Mouse (Mus musculus): ENCODE measurements around the gene Sprr2k.
"Not testable (repeated sequence)": the region's sequence is repeated elsewhere in the genome, so short reads cannot be mapped to it uniquely, and the experiment has no call there.

Sprr2k gene

DNA sequence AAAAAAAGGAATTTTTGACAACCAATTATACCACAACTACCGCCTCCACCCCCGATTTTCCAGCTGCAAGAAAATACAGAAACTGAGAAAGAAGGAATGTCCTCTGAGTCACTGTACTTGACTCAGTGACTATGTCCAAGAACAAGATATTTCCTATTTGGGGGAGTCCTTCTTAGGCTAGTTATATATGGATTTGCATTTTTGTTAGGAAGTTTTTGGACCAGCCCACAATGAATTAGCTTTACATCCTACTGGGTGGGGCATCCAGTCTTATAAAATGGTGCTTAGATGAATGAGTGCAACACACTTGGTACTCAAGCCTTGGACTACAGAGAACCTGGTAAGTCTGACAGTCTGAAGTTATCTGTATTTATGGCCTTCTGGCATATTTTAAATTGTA is at the start of gene Sprr2k:
Gene Sprr2k, plus strand, starts transcription at position 301 of the 400 bp plus-strand sequence.
- DNase-seq (ENCODE audit: low spot score): no peak

DNA sequence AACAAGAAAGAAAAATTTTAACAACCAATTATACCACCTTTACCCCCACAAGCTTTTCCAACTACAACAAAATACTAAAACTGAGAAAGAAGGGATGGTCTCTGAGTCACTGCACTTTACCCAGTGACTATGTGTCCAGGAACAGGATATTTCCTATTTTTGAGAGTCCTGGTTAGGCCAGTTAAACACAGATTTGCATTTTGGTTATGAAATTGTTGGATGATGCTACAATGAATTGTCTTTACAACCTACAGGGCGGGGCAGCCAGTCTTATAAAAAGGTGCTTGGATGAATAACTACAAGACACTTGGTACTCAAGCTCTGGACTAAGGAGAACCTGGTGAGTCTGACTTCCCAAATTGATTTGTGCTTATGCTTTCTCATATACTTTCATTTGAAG is 47.0 kb upstream of the Sprr2k start, which contains the start of gene Sprr2h:
Gene Sprr2h, plus strand, starts transcription at position 301 of the 400 bp plus-strand sequence.
- no peak for DNase-seq (ENCODE audit: low spot score)

DNA sequence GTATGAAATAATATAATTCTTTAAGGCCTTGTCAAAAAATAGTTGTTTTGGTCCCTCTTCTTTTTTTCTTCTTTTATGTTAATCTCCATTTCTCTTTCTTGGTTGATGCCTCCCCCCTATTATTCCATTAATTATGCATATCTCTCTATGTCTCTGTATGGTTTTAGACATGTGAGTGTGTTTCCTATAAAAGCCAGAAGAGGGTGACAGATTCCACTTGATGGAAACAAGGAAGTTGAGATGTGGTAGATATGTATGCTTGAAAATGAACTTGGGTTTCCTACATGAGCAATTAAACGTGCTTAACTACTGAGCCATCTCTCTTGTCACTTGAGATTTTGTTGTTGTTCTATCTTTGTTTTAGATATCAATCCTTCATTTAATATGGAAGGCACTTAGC is 38.1 kb upstream of the Sprr2k start:
- DNase-seq (ENCODE audit: low spot score): no peak

DNA sequence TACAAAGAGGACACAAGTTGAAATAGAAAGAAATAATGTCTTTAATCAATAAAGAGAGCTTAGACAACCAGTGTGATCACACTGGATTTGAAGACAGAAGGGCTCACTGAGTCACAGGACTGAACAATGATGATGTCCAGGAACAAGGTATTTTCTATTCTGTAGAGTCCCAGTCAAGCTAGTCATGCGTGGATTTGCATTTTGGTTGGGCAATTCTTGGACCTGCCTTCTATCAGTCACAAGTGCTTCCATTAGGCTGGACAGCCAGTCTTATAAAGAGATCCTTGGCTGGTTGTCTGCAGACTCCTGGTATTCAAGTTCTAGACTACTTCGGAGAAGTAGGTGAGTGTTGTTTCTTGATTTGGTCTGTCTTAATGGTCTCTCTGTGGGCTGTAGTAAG is 24.7 kb upstream of the Sprr2k start, which contains the start of gene Sprr2i:
Gene Sprr2i, plus strand, starts transcription at position 301 of the 400 bp plus-strand sequence.
- DNase-seq (ENCODE audit: low spot score): no peak

DNA sequence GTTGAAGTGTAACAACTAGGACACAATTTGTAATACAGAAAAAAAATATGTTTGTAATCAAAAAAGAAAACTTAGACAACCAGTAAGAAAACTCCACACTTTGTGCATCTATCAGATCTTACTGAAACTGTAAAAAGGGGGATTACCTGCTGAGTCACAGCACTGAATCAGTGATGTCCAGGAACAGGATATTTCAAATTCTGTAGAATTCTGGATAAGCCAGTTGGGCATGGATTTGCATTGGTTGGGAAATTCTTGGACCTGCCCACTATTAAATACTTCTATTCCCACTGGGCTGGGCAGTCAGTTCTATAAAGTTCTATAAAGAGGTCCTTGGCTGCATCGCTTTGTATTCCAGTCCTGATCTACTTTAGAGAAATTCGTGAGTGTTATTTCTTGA is 14.6 kb upstream of the Sprr2k start, which contains the start of gene Sprr2j-ps:
Gene Sprr2j-ps, plus strand, starts transcription at position 301 of the 400 bp plus-strand sequence.
- no peak for DNase-seq (ENCODE audit: low spot score)

DNA sequence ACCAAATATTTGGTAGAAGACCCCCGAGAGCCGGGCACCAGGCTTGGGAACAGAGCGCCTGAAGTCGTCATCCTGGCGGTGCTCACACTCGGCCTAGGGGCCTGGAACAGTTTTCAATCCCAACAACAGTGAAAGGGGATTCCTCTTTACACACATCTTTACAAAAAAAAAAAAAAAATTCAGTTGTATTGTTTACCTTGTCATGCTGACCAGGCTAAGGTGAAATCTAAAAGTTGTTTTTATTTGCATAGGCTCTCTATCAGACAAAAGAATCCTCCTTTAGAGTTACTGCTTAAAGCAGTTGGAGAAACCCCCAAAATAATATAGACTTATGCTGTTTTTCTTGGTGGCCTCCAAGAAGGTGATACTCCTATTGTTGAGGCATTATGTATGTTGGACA is 3.1 kb upstream of the Sprr2k start, which contains the start of gene Gm9774:
Gene Gm9774, minus strand, starts transcription at position 101 of the 400 bp plus-strand sequence.
- DNase-seq (ENCODE audit: low spot score): no peak

DNA sequence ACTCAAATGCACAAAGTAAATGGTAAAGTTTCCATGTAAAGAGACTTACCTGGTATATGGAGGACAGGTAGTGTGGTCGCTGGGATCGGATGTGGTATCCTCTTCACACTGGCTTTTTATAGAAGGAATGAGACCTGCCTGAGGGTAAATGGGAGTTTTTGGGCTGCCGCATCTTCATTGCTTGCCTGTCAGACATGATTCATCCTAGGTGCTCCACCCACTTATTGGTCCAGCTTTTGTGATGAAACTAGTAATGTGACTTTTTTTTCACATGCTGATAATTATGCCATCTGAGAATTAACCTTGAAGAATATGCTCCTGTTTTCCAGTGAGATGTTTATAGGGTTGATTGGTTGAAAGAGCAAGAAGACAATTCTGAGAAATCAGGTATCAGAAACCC is 6.3 kb downstream of the Sprr2k start, which contains the start of gene Sprr1b:
Gene Sprr1b, minus strand, starts transcription at position 101 of the 400 bp plus-strand sequence.
- DNase-seq (ENCODE audit: low spot score): no peak

DNA sequence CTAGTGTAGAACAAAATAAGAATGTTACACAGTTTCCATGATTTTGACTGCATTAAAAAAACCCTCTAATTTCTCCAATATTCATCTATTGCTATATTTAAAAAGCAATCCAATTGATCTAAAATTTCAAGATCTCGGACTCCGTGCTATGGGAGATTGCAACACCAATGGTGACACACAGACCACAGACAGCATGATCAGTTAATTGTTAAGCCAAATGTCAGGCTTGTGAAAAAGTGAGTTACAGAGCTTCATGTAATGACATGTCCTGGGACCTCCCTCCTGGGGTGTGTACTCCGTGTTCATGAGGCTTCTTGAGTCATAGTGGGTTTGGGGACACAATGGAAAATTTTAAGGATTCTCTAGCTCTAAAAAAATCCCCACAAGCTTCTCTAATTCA is 7.8 kb downstream of the Sprr2k start:
- no peak for DNase-seq (ENCODE audit: low spot score)

DNA sequence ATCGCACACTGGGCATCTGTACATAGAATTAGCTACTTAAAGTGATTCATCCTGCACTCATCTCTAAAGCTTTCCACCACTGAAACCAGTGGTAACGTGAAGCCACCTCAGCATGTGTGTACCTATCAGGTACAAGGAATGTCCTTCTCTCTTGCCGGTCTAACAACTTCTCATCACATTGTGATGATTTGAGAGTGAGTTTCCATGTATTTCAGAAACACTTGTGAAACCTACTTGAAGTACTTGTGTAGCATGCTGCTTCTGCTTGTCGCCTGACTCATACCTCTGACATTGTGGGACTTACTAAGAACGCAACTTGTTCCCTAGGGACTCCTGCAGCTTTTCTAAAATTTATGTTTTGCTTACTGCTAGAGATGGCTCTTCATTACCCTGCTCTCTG is 22.8 kb downstream of the Sprr2k start:
- DNase-seq (ENCODE audit: low spot score): no peak

DNA sequence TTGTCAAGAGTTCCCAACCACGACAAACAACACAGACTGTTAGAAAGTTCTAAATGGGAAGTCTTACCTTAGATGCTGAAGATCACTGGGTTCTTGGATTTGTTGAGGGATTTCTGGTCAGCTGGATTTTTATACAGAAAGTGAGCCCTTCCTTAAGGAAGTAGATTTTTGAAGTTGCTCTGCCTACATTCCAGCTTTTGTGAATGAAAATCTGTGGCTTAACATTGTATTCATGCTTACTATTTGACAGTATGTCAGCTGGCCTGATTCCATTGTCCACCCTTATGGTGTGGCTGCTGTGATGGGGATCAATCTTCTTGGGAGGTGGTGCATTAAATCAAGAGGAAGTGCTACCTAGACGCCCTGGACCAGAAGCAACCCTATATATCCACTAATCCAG is 26.2 kb downstream of the Sprr2k start, which contains the start of gene Sprr3:
Gene Sprr3, minus strand, starts transcription at position 101 of the 400 bp plus-strand sequence.
- no peak for DNase-seq (ENCODE audit: low spot score)

DNA sequence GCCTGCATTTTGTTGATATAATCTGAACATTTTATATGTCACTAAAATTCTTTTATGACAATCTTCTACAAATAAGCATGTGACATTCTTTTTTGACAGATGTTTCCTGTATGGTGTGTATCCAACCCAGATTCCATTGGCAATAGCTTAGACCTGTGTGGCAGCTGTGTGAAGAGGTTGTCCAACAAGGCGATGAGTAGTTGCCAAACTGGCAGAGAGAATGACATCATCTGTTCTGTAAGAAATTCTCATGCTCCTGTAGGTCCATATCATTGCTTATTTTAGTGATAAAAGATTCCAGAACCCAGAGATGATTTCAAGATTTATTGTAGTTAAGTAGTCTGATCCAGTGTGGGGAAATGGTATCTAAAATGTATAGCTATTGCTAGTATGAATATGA is 34.2 kb downstream of the Sprr2k start:
- DNase-seq (ENCODE audit: low spot score): no peak

DNA sequence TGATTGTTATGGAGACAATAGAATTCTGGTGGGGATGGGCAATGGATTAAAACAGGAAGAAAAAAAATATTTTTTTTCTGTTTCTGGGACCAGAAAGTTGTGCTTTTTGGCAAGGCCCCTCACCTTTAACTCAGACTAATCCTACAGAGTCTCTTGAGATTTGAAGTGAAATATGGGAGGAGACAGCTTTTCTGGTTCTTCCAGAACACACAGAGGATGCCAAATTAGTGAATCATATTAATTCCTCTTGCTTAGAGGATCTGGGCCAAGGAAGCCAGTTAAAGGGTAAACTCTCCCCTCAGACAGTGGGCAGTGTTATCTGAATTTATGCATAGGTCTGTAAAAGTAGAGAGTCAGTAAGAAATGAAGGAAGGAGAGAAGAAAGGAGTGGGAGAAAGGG is 35.0 kb downstream of the Sprr2k start:
- no peak for DNase-seq (ENCODE audit: low spot score)

DNA sequence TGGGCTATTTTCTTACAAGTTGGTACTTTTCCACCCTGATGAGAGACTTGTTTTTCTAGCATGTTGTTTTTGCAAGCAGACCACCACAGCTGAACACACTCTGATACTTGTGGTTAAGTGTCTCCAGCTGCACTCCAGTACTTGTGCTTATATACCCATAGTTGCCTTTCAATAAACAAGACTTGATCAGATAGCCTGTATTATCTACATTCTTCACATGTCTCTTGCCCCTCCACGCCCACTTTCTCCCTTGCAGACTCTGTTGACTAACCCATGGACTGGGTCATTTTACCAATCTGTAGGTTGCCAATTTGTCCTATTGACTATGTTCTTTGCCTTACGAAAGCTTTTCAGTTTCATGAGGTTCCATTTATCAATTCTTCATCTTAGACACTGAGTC is 37.7 kb downstream of the Sprr2k start:
- no peak for DNase-seq (ENCODE audit: low spot score)

DNA sequence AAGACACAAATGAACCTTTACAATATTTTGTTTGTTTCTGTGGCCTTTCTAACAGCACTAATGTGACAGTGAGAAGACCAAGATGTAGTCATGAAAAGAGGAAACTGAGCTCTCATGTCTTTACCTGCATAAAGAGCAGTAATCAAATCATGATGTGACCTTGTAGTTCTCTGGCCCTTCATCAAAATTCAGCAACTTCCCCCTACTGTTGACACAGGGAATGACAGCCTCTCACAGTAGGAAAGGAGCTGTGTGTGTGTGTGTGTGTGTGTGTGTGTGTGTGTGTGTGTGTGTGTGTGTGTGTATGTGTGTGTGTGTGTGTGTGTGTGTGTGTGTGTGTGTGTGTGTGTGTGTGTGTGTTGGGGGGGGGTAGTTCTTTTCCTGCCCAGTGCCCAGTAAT is 48.9 kb downstream of the Sprr2k start:
- DNase-seq (ENCODE audit: low spot score): not testable (repeated sequence)

Data from c-Kit-positive CD71-positive TER-119-positive erythroid progenitor cells, embryonic 14.5 days (primary cell).